Mouse (Mus musculus): ENCODE data around the gene Tmem120b. TPM values are rescaled to one million over a fixed set of nuclear protein-coding genes. Genes with fewer than 3 reads are reported as not detected.
A peak's percentile ranks its signal among the peaks of the same experiment; 100 is the strongest.

Gene Tmem120b
- total and polyA plus RNA-seq, 3 experiments: 6.6 to 10.4 (median 10.3) TPM

DNA sequence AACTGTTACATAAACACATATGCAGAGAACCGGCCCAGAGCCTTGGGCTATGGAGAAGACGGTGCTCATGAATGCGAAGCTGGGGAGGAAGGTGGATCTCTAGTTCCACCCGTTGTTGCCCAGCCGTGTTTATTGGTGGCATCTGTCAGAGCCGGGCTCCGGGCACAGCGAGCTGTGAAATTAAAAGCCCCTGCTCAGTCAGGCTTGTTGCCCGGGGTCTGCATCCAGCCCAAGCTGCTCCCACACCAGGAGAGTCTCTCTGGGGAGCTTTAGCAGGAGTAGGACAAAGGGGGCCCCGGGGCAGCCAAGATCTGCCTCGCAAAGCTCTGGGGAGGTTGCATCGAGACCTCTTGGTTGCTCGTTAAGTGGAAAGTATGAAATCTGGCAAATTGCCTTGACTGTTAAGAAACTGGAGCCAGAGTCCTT is 42.1 kb downstream of the Tmem120b start:
- Histone ChIP-seq H3K4me3 (no peak overlapping the region), H3K27ac (no peak overlapping the region), H3K79me2 (replicated peaks; ENCODE audit: control insufficient read depth, insufficient read depth, low read length) (no peaks in the 10 kb centered on the region), H3K36me3 (ENCODE audit: control insufficient read depth, insufficient read depth, low read length) (no peaks in the 10 kb centered on the region), H3K27me3 (ENCODE audit: control insufficient read depth, insufficient read depth, low read length) (no peaks in the 10 kb centered on the region), H3K9ac (ENCODE audit: low read depth, low read length) (no peak overlapping the region), H3K4me1 (ENCODE audit: control insufficient read depth, insufficient read depth, low read length) (no peaks in the 10 kb centered on the region)
- no peak for DNase-seq
- intact Hi-C loops (cut with DNase I): no loop called here
- WGBS: 65% methylated on average over 13 of the region's 13 CpGs
- TF ChIP-seq POLR2A (IDR thresholded peaks at IDR 0.05; ENCODE audit: insufficient read depth, low read depth, low read length) (no peak), EP300 (IDR thresholded peaks at IDR 0.05; ENCODE audit: insufficient read depth, low read depth, low read length) (no peak), CTCF (IDR thresholded peaks at IDR 0.05) (no peak)

DNA sequence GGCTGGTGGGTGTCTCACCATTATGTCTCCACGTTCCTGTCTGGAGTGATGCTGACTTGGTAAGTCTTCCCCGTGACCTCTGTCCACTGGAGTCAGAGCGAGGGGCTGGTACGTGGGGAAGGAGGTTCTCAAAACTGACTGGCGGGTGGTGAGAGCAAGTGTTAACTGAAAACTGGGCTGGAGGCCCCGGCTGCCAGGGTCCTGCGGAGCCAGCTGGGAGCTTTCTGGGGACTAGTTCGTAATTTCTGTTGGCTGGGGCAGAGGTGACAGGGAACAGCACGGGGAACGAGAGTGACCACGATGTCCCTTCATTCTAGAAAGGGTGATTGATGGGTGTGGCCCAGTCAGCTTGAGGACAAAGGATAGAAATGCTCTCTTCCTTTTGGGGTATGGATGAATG is 45.9 kb downstream of the Tmem120b start:
- Histone ChIP-seq H3K36me3 (ENCODE audit: control insufficient read depth, insufficient read depth, low read length) (no peaks in the 10 kb centered on the region), H3K27me3 (ENCODE audit: control insufficient read depth, insufficient read depth, low read length) (no peaks in the 10 kb centered on the region), H3K79me2 (replicated peaks; ENCODE audit: control insufficient read depth, insufficient read depth, low read length) (no peaks in the 10 kb centered on the region), H3K27ac (no peak overlapping the region), H3K9ac (ENCODE audit: low read depth, low read length) (no peak overlapping the region), H3K4me1 (ENCODE audit: control insufficient read depth, insufficient read depth, low read length) (no peaks in the 10 kb centered on the region), H3K4me3 (no peak overlapping the region)
- intact Hi-C loops (cut with DNase I): no loop called here
- no peak for DNase-seq
- TF ChIP-seq EP300 (IDR thresholded peaks at IDR 0.05; ENCODE audit: insufficient read depth, low read depth, low read length) (no peak), POLR2A (IDR thresholded peaks at IDR 0.05; ENCODE audit: insufficient read depth, low read depth, low read length) (no peak), CTCF (IDR thresholded peaks at IDR 0.05) (no peak)
- WGBS: 75% methylated on average over 11 of the region's 11 CpGs

DNA sequence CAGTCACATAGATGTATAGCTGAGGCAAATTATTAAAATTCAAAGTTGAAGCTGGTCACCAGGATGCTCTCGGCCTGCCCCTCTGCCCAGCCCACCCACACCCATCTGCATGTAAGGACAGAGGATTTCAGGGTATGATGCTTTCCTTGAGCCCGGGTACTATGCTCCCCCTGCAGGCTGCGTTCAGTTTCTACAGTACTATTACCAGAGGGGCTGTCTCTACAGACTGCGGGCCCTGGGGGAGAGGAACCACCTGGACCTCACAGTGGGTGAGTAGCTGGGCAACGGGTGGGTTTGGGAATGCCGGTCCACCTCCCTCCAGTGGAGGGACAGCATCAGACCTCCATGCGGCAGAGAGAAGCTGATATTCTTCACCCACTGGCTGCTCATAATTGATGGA is 46.7 kb downstream of the Tmem120b start:
- no peak for DNase-seq
- WGBS: 52% methylated on average over 7 of the region's 7 CpGs
- Histone ChIP-seq H3K27me3 (ENCODE audit: control insufficient read depth, insufficient read depth, low read length) (no peaks in the 10 kb centered on the region), H3K4me3 (no peak overlapping the region), H3K4me1 (ENCODE audit: control insufficient read depth, insufficient read depth, low read length) (no peaks in the 10 kb centered on the region), H3K36me3 (ENCODE audit: control insufficient read depth, insufficient read depth, low read length) (no peaks in the 10 kb centered on the region), H3K79me2 (replicated peaks; ENCODE audit: control insufficient read depth, insufficient read depth, low read length) (no peaks in the 10 kb centered on the region), H3K27ac (no peak overlapping the region), H3K9ac (ENCODE audit: low read depth, low read length) (no peak overlapping the region)
- TF ChIP-seq CTCF (IDR thresholded peaks at IDR 0.05): peak; percentile 66
- no peak for TF ChIP-seq POLR2A (IDR thresholded peaks at IDR 0.05; ENCODE audit: insufficient read depth, low read depth, low read length)
- intact Hi-C loops (cut with DNase I): no loop called here

DNA sequence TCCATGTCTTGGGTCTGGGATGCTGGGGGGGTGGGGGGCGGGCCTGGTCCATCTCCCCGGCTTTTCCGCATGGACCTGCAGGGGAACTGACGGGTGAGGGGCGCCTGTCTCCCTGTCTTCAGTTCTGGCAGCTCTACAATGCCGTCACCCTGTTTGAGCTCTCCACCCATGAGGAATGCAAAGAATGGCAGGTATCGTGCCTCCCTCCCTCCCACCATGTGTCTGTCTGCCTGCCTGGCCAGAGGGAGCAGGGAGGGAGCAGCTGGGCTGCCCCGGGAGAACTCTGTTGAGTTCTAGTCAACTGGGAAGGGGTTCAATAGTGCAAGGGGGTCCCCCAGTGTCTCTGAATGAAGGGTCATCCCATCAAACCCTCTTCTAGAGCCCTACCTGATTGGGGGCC is 47.9 kb downstream of the Tmem120b start:
- Histone ChIP-seq H3K27ac (no peak overlapping the region), H3K9ac (ENCODE audit: low read depth, low read length) (no peak overlapping the region), H3K36me3 (ENCODE audit: control insufficient read depth, insufficient read depth, low read length) (no peaks in the 10 kb centered on the region), H3K4me3 (no peak overlapping the region), H3K27me3 (ENCODE audit: control insufficient read depth, insufficient read depth, low read length) (no peaks in the 10 kb centered on the region), H3K79me2 (replicated peaks; ENCODE audit: control insufficient read depth, insufficient read depth, low read length) (no peaks in the 10 kb centered on the region), H3K4me1 (ENCODE audit: control insufficient read depth, insufficient read depth, low read length) (no peaks in the 10 kb centered on the region)
- WGBS: 76% methylated on average over 8 of the region's 8 CpGs
- intact Hi-C loops (cut with DNase I): loop anchor here (2.0 kb wide), 1 partner anchor 51 kb away; no protein-coding TSS in a partner anchor
- DNase-seq: no peak
- no peak for TF ChIP-seq EP300 (IDR thresholded peaks at IDR 0.05; ENCODE audit: insufficient read depth, low read depth, low read length)
- no peak for TF ChIP-seq CTCF (IDR thresholded peaks at IDR 0.05)
- TF ChIP-seq POLR2A (IDR thresholded peaks at IDR 0.05; ENCODE audit: insufficient read depth, low read depth, low read length): no peak

DNA sequence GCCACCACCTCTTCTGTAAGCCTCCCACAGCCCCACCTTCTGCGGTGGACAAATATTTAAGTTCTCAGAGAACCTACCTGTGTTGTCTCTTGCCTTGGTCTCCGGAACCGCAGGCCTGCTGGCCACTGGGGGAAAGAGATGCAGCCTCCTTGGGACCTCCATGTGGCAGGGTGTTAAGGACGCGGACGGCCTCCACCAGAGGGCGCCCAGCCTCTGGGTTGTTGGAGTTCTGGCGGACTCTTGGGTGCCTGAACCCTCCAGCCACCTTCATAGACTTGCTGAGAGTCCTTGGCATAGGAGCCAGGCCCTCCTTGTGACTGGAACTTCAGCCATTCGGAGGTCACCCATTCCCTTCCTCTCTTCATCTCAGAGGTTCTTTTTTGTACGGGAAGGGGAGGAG is 49.0 kb downstream of the Tmem120b start:
- TF ChIP-seq POLR2A (IDR thresholded peaks at IDR 0.05; ENCODE audit: insufficient read depth, low read depth, low read length): no peak
- peak; percentile 90 for TF ChIP-seq CTCF (IDR thresholded peaks at IDR 0.05)
- WGBS: 28% methylated on average over 10 of the region's 10 CpGs
- Histone ChIP-seq H3K27me3 (ENCODE audit: control insufficient read depth, insufficient read depth, low read length) (no peaks in the 10 kb centered on the region), H3K36me3 (ENCODE audit: control insufficient read depth, insufficient read depth, low read length) (no peaks in the 10 kb centered on the region), H3K27ac (no peak overlapping the region), H3K4me3 (no peak overlapping the region), H3K79me2 (replicated peaks; ENCODE audit: control insufficient read depth, insufficient read depth, low read length) (no peaks in the 10 kb centered on the region), H3K9ac (ENCODE audit: low read depth, low read length) (no peak overlapping the region), H3K4me1 (ENCODE audit: control insufficient read depth, insufficient read depth, low read length) (no peaks in the 10 kb centered on the region)
- DNase-seq: peak; percentile 79 to 84
- intact Hi-C loops (cut with DNase I): loop anchor here (1.0 to 2.0 kb wide), 5 partner anchors 16 to 54 kb away; no protein-coding TSS in a partner anchor

DNA sequence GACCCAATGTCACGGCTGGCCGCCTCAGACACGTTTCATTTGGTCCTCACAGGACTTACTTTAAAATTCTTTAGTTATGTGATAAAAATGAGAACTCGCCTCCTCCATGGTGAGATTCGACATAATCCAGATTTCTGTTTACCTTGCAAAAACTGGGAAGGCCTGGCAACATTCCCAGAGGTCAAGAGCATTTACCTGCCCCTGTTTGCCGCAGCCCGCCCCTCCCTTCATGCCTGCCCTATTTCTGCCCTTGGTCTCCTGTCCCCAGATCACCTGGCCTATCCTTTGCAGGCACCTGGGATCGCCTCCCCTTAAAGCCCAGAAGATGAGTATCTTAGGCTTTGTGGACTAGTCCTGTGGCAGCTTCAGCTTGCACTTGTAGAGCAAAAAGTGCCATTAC is 49.6 kb downstream of the Tmem120b start:
- intact Hi-C loops (cut with DNase I): loop anchor here (1.0 to 2.0 kb wide), 5 partner anchors 16 to 54 kb away; no protein-coding TSS in a partner anchor
- 85% methylated on average over 8 of the region's 8 CpGs for WGBS
- no peak for DNase-seq
- Histone ChIP-seq H3K27me3 (ENCODE audit: control insufficient read depth, insufficient read depth, low read length) (no peaks in the 10 kb centered on the region), H3K27ac (no peak overlapping the region), H3K36me3 (ENCODE audit: control insufficient read depth, insufficient read depth, low read length) (no peaks in the 10 kb centered on the region), H3K4me1 (ENCODE audit: control insufficient read depth, insufficient read depth, low read length) (no peaks in the 10 kb centered on the region), H3K9ac (ENCODE audit: low read depth, low read length) (no peak overlapping the region), H3K4me3 (no peak overlapping the region), H3K79me2 (replicated peaks; ENCODE audit: control insufficient read depth, insufficient read depth, low read length) (no peaks in the 10 kb centered on the region)
- no peak for TF ChIP-seq EP300 (IDR thresholded peaks at IDR 0.05; ENCODE audit: insufficient read depth, low read depth, low read length)
- no peak for TF ChIP-seq CTCF (IDR thresholded peaks at IDR 0.05)
- no peak for TF ChIP-seq POLR2A (IDR thresholded peaks at IDR 0.05; ENCODE audit: insufficient read depth, low read depth, low read length)

Measured in heart, adult 2 months (tissue).